Mouse (Mus musculus): ENCODE results near the gene Nop53. TPM values are rescaled to one million over a fixed set of nuclear protein-coding genes. Genes with fewer than 3 reads are reported as not detected.
A peak's percentile ranks its signal among the peaks of the same experiment; 100 is the strongest.

Gene Nop53
- polyA plus RNA-seq, 1 experiment from 2014 or later: 128 TPM

DNA sequence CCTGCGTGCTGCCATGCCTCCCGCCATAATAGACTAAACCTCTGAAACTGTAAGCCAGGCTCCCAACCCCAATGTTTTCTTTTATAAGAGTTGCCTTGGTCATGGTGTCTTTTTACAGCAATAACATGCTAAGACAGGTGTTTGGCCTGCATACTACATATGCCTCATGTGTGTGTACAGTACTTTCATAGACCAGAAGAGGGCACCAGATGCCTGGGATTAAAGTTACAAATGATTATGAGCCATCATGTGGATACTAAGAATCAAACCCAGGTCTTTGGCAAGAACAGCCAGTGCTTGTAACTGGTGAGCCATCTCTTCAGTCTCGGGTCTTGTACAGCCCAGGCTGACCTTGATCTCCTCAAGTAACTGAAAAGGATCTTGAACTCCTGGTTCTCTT lies 23.8 kb upstream of the Nop53 start:
- Histone ChIP-seq H3K4me3 (no peak overlapping the region), H3K4me1 (replicated peaks) (no peaks in the 10 kb centered on the region), H3K36me3 (peaks cover 50% of the 10 kb centered on the region), H3K9me3 (no peaks in the 10 kb centered on the region), H3K4me2 (no peak overlapping the region), H3K27ac (replicated peaks) (no peak overlapping the region), H3K27me3 (no peaks in the 10 kb centered on the region), H3K9ac (no peak overlapping the region)
- WGBS: 91% methylated on average over 3 of the region's 3 CpGs
- ATAC-seq (ENCODE audit: low read depth): no peak

DNA sequence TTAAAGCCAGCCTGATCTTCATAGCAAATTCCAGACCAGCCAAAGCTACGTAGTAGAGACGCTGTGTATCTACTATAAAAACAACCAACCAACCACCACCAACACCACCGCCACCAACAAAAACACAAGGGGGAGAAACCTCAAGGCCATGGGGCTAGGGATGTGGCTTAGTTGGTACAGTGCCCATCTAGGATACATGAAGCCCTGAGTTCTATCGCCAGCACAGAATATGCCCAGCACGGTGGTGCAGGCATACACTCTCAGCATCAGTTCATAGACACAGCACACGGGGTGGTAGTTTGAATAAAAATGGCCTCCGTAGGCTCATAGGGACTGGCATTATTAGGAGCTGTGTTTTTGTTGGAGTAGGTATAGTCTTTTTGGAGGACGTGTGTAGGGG lies 22.4 kb upstream of the Nop53 start:
- ATAC-seq (ENCODE audit: low read depth): no peak
- no peak overlapping the region for H3K4me3 ChIP-seq
- H3K36me3 ChIP-seq: peaks cover 37% of the 10 kb centered on the region
- no peak overlapping the region for H3K9ac ChIP-seq
- H3K9me3 ChIP-seq: no peaks in the 10 kb centered on the region
- 87% methylated on average over 8 of the region's 8 CpGs for WGBS
- no peak overlapping the region for H3K27ac ChIP-seq (replicated peaks)
- no peak overlapping the region for H3K4me2 ChIP-seq
- 0 out of 2 replicates have a peak, but pooled peaks cover under 1% of the 10 kb centered on the region for H3K4me1 ChIP-seq (replicated peaks)
- H3K27me3 ChIP-seq: no peaks in the 10 kb centered on the region

DNA sequence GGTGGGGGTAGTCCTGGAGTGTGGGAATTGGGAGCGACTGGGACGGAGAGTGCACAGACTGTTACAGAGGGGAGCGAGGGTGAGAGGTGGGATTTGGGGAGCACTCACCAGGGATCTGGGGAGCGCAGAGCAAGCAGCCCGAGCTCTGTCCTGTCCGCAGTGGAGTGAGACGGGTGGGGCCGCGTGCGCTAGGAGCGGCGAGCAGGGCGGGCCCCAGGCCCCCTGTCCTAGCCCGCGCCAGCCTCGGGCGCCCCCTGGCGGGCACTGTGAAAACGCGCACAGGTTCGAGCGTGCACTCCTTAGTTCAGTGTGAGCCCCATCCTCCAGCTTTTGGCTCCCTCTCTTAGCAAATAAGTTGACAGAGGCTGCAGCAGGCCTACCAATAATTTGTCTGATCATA lies 21.4 kb upstream of the Nop53 start, which contains the start of gene Ehd2:
Gene Ehd2, minus strand, starts transcription at position 256 of the 400 bp plus-strand sequence.
- H3K36me3 ChIP-seq: peaks cover 27% of the 10 kb centered on the region
- peak within 1 kb of the TSS; percentile 33 for H3K4me3 ChIP-seq
- peak within 1 kb of the TSS; percentile 43; the same call in 1 of the 2 replicates for H3K9ac ChIP-seq
- peak; percentile 70; the same call in 1 of the 2 replicates for ATAC-seq (ENCODE audit: low read depth)
- WGBS: under 1% methylated on average over 22 of the region's 22 CpGs
- H3K4me1 ChIP-seq (replicated peaks): peaks cover 11% of the 10 kb centered on the region
- H3K9me3 ChIP-seq: no peaks in the 10 kb centered on the region
- H3K4me2 ChIP-seq: peak within 1 kb of the TSS; percentile 50
- H3K27ac ChIP-seq (replicated peaks): no peak within 1 kb of the TSS
- no peaks in the 10 kb centered on the region for H3K27me3 ChIP-seq

DNA sequence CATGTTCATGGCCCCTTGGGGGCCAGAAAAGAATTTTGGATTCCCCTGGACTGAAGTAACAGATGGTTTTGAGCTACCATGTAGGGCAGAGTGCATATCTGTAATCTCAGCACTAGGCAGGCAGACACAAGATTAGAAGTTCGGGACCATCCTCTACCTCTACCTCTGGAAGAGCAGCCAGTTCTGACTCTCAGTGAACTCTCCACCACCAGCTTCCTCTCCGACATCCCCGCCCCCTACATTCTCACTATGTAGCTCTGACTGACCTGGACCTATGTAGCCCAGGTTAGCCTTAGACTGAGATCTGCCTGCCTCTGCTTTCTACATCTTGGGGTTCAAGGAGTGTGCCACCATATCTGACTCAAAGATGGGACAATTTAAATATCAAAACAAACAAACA lies 20.6 kb upstream of the Nop53 start:
- WGBS: 76% methylated on average over 3 of the region's 3 CpGs
- H3K4me3 ChIP-seq: 0 out of 2 replicates have a peak overlapping the region, but pooled peaks have one; percentile 33
- no peak for ATAC-seq (ENCODE audit: low read depth)

DNA sequence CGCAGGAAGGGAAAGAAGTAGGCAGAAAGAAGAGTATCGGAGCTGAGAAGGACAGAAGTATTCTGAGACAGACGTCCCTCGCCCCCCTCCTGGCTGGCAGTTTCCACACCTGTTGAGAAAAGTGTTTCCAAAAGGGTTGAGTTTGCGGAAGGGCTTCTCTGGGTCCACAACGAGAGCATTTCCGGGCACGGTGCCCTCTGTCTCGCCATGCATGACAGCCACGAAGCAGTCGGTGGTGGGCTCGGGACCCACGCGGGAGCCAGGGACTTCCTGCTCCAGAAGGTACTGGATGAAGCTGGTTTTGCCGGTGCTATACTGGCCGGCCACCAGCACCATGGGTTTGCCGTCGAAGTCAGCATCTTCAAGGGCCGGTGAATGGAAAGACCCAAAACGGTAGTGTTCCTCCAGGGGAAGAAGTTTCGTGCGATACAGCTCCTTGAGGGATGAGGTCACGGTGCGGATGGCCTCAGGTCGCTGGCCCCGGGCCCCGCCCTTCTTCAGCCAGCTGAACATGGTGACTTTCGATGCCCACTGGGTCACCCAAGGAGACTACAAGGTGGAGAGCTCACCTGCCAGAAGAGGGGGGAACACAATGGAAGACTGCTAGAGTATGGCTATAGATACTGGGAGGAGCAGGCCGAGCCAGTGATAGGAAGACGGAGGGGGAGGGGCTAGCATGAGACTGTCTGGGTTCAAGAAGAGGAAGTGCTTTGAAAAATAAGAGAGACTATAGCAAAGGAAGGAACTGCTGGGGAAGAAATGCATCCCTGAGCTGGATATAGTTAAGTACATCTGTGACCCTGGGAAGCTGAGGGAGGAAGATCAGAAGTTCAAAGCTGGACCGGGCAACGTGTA lies 18.2 kb upstream of the Nop53 start:
- no peaks in the 10 kb centered on the region for H3K36me3 ChIP-seq
- H3K4me1 ChIP-seq (replicated peaks): peaks cover 28% of the 10 kb centered on the region
- no peaks in the 10 kb centered on the region for H3K9me3 ChIP-seq
- no peak for ATAC-seq (ENCODE audit: low read depth)
- no peak overlapping the region for H3K27ac ChIP-seq (replicated peaks)
- 85% methylated on average over 32 of the region's 32 CpGs for WGBS
- H3K4me3 ChIP-seq: no peak overlapping the region
- no peak overlapping the region for H3K9ac ChIP-seq
- H3K27me3 ChIP-seq: no peaks in the 10 kb centered on the region
- no peak overlapping the region for H3K4me2 ChIP-seq

More for the DNA sequence above, 20.6 kb upstream of the Nop53 start:
- Histone ChIP-seq H3K9me3 (no peaks in the 10 kb centered on the region), H3K27ac (replicated peaks) (no peak overlapping the region), H3K4me2 (peak overlapping the region; percentile 50), H3K36me3 (peaks cover 19% of the 10 kb centered on the region), H3K9ac (no peak overlapping the region), H3K4me1 (replicated peaks) (peaks cover 19% of the 10 kb centered on the region), H3K27me3 (no peaks in the 10 kb centered on the region)

DNA sequence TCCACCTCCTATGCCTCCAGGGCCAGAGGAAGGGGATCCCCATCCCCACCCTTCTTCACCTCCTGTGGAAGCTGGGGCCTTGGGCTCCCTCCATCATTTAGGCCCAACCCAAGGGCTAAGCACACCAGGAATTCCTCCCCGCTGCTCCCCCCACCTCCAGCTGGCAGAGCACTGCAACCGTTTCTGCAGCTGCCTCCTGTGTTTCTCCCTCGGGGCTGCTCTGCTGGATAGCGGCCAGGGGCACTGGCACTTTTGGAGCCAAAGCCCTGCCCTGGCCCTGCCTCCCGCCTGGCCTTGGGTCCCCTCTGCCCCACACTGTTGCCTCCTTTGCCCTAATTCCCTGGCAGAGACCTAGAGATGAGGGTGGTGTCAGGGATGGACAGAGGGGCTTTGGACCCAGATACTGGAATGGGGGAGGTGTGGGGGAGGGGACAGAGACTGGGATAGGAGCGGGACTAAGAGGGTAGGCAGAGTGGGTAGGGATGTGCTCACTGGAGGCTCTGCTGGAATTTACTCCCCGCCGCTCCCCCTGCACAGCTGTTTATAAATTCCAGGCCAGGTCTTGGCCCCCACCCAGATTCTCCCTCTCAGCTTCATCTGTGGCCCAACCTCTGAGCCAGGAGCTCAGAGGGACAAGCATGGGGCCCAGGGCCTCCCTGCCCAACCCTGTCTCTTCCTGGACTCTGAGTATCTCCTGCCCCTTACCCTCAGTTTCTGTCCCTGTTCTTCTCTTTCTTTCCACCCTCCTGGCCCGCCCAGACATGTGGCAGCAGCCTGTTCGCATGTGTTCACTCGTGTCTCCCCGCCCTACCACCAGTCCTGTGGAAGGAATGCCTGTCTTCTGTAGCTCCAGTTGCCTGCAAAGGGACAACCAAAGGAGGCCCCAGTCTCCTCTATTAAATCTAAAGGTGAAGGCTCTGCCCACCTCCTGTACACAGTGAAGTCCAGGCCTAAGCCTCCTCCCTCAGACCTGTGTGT lies 16.7 kb upstream of the Nop53 start:
- Histone ChIP-seq H3K9me3 (no peaks in the 10 kb centered on the region), H3K27me3 (no peaks in the 10 kb centered on the region), H3K9ac (0 out of 2 replicates have a peak overlapping the region, but pooled peaks have one; percentile 18), H3K36me3 (peaks cover under 1% of the 10 kb centered on the region; the same call in 1 of the 2 replicates), H3K4me1 (replicated peaks) (peaks cover 28% of the 10 kb centered on the region), H3K4me2 (peak overlapping the region; percentile 6; the same call in 1 of the 2 replicates), H3K27ac (replicated peaks) (peak overlapping the region; percentile 40; the same call in 1 of the 2 replicates), H3K4me3 (no peak overlapping the region)
- 44% methylated on average over 12 of the region's 12 CpGs for WGBS
- peak; percentile 20 for ATAC-seq (ENCODE audit: low read depth)

DNA sequence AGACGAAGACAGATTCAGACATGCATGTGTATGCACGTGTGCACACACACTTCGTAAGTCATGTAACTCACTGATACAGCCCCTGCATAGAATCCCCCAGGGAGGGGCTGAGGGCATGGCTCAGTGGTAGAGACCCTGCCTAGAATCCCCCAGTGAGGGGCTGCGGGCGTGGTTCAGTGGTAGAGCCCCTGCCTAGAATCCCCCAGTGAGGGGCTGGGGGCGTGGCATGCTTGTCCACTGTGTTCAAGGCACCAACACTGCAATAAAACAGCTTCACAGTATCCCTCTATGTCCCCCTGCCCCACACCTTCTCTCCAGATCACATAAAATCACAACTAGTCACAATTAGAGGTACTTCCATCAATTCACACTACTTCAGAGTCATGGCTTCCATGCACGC lies 15.9 kb upstream of the Nop53 start:
- Histone ChIP-seq H3K4me2 (no peak overlapping the region), H3K27me3 (no peaks in the 10 kb centered on the region), H3K9ac (no peak overlapping the region), H3K4me3 (no peak overlapping the region), H3K36me3 (peaks cover 5% of the 10 kb centered on the region; the same call in 1 of the 2 replicates), H3K4me1 (replicated peaks) (peaks cover 28% of the 10 kb centered on the region), H3K27ac (replicated peaks) (no peak overlapping the region), H3K9me3 (no peaks in the 10 kb centered on the region)
- ATAC-seq (ENCODE audit: low read depth): no peak; the same call in 1 of the 2 replicates
- 88% methylated on average over 7 of the region's 7 CpGs for WGBS

DNA sequence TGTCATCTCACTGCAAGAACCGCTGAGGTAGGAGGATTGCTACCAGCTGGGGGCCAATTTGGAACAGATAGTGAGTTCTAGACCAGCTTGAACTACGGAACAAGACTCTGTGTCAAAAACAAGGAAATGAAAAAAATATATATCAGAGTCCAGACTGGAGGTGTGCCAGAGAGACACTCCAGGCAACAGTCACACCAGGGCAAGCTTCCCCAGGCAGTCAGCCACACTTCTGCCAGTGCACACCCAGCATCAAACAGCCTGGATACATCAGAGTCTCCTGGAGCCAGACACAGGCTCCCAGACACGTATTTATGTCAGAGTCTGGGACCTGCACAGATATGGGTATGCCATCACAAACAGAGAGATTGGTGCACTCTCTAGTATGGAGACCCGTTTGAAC lies 15.4 kb upstream of the Nop53 start:
- no peak overlapping the region for H3K4me3 ChIP-seq
- H3K9me3 ChIP-seq: no peaks in the 10 kb centered on the region
- H3K36me3 ChIP-seq: peaks cover 5% of the 10 kb centered on the region; the same call in 1 of the 2 replicates
- no peak for ATAC-seq (ENCODE audit: low read depth)
- H3K4me1 ChIP-seq (replicated peaks): peaks cover 28% of the 10 kb centered on the region
- 64% methylated on average over 4 of the region's 4 CpGs for WGBS
- H3K9ac ChIP-seq: no peak overlapping the region
- H3K4me2 ChIP-seq: no peak overlapping the region
- no peaks in the 10 kb centered on the region for H3K27me3 ChIP-seq
- no peak overlapping the region for H3K27ac ChIP-seq (replicated peaks)

DNA sequence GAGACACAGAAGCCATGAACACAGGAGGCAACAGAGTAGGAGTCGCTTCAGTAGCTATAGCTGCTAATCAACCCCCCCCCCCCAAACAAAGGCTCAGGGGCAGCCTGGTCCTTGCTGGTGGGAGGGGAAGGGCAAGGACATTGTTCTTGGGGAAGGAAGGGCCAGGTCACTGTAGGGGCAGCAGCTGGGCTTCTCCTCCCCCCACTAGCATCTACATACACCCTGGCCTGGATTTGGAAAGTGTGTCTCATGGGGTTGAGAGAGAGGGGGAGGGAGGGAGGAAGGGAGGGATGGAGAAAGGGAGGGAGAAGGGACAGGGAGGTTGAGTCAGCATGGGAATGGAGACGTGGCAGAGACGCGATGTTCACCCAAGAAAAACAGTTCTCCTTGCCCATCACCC lies 14.8 kb upstream of the Nop53 start:
- WGBS: 21% methylated on average over 4 of the region's 4 CpGs
- no peak overlapping the region for H3K27ac ChIP-seq (replicated peaks)
- no peak overlapping the region for H3K4me2 ChIP-seq
- no peaks in the 10 kb centered on the region for H3K9me3 ChIP-seq
- no peak for ATAC-seq (ENCODE audit: low read depth)
- H3K9ac ChIP-seq: no peak overlapping the region
- no peaks in the 10 kb centered on the region for H3K27me3 ChIP-seq
- peaks cover 5% of the 10 kb centered on the region; the same call in 1 of the 2 replicates for H3K36me3 ChIP-seq
- no peak overlapping the region for H3K4me3 ChIP-seq
- peaks cover 28% of the 10 kb centered on the region for H3K4me1 ChIP-seq (replicated peaks)

DNA sequence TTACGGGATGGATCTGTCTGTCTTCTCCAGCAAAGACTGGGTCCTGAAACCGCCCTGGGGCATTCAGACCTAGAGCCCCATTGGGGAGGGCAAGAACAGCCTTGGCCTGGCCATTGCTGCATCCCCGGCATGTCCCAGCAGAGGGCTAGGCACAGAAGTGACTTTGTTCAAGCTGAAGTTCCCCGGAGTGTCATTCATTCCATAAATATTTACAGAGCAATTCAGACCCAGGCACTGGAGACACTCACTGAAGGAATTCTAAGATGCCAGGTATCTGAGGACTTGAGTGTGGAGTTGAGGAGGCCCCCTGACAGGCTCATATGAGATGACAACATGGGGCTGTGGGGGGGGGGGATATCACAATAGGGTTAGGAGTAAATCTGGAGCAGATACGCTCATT lies 10.3 kb upstream of the Nop53 start:
- peaks cover 5% of the 10 kb centered on the region; the same call in 1 of the 2 replicates for H3K9me3 ChIP-seq
- H3K36me3 ChIP-seq: peaks cover 5% of the 10 kb centered on the region; the same call in 1 of the 2 replicates
- H3K4me3 ChIP-seq: no peak overlapping the region
- no peaks in the 10 kb centered on the region for H3K27me3 ChIP-seq
- no peak overlapping the region for H3K9ac ChIP-seq
- H3K27ac ChIP-seq (replicated peaks): no peak overlapping the region
- WGBS: 78% methylated on average over 5 of the region's 5 CpGs
- H3K4me1 ChIP-seq (replicated peaks): peaks cover 12% of the 10 kb centered on the region; the same call in 1 of the 2 replicates
- H3K4me2 ChIP-seq: no peak overlapping the region
- ATAC-seq (ENCODE audit: low read depth): no peak

DNA sequence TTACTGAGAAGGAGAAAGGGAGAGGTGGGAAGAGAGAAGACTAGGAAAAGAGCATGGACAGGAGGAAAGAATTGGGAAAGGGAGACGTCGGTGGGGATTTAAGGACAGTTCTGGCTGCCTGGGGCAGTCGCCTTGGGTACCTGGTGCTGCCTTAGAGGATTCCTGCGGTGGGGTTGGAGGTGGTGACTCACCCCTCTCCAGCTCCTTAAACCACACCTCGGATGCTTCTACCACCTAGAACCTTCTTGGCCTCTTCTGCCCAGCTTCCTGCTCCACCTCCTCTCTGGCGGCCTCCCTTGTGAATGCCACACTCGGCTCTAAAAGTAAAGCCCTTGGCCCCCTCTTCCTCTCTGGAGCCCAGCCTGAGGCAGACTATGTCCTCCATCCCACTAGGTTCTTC lies 9.6 kb upstream of the Nop53 start:
- Histone ChIP-seq H3K4me2 (peak overlapping the region; percentile 37), H3K9me3 (peaks cover 5% of the 10 kb centered on the region; the same call in 1 of the 2 replicates), H3K4me1 (replicated peaks) (peaks cover 6% of the 10 kb centered on the region; the same call in 1 of the 2 replicates), H3K27ac (replicated peaks) (no peak overlapping the region), H3K4me3 (peak overlapping the region; percentile 11; the same call in 1 of the 2 replicates), H3K36me3 (peaks cover 5% of the 10 kb centered on the region; the same call in 1 of the 2 replicates), H3K9ac (0 out of 2 replicates have a peak overlapping the region, but pooled peaks have one; percentile 35), H3K27me3 (no peaks in the 10 kb centered on the region)
- 22% methylated on average over 7 of the region's 7 CpGs for WGBS
- no peak for ATAC-seq (ENCODE audit: low read depth)
